Mouse (Mus musculus) liver, embryonic 12.5 days (tissue): ENCODE data around the gene Trio. TPM values are rescaled to one million over a fixed set of nuclear protein-coding genes. Genes with fewer than 3 reads are reported as not detected.

Experiments
- ATAC-seq: fragments of 200-750 bp; cut with Nextera tagmentation; 2 replicates; pipeline ENCODE4 v1.8.0; 2017; ENCODE audit warnings: moderate number of reproducible peaks, mild to moderate bottlenecking, moderate library complexity
- H3K27ac ChIP-seq: fragments of 300-500 bp; sonication (generic); 2 replicates; pipeline ENCODE4 v1.5.1; 2016; ENCODE audit warnings: mild to moderate bottlenecking
- H3K27me3 ChIP-seq: fragments of 300-500 bp; sonication (generic); replicated peaks from 2 replicates; pipeline ENCODE4 v1.6.1; 2016; ENCODE audit warnings: mild to moderate bottlenecking, moderate library complexity
- H3K36me3 ChIP-seq: fragments of 300-500 bp; sonication (generic); 2 replicates; pipeline ENCODE4 v1.6.1; 2016; ENCODE audit warnings: mild to moderate bottlenecking, moderate library complexity
- H3K4me1 ChIP-seq: fragments of 300-500 bp; sonication (generic); 2 replicates; pipeline ENCODE4 v1.6.1; 2016
- H3K4me2 ChIP-seq: fragments of 300-500 bp; sonication (generic); 2 replicates; pipeline ENCODE4 v1.6.1; 2016; ENCODE audit warnings: mild to moderate bottlenecking, moderate library complexity
- H3K4me3 ChIP-seq: fragments of 300-500 bp; sonication (generic); 2 replicates; pipeline ENCODE4 v1.5.1; 2016; ENCODE audit warnings: mild to moderate bottlenecking, moderate library complexity
- H3K9ac ChIP-seq: fragments of 300-500 bp; sonication (generic); 2 replicates; pipeline ENCODE4 v1.6.1; 2016; ENCODE audit warnings: mild to moderate bottlenecking, moderate library complexity
- H3K9me3 ChIP-seq: fragments of 300-500 bp; sonication (generic); replicated peaks from 2 replicates; pipeline ENCODE4 v1.6.1; 2016; ENCODE audit warnings: mild to moderate bottlenecking, moderate library complexity
- WGBS: fragments of 180-500 bp; shearing (Covaris S2); methylation state at CpG from one replicate; pipeline ENCODE4 v1.1.7; 2016; ENCODE audit not compliant: insufficient replicate concordance; 5-methylcytosine and 5-hydroxymethylcytosine counted together
- polyA plus RNA-seq: library from polyadenylated mRNA; unstranded; fragments of >200 nt; fragmentation: Nextera tagmentation; extraction: Ambion mirVana; gene quantifications from 2 replicates; pipeline ENCODE4 v1.2.1, GENCODE M21; 2016

The Trio gene
- polyA plus RNA-seq, 1 experiment from 2014 or later = 5.6 TPM

DNA sequence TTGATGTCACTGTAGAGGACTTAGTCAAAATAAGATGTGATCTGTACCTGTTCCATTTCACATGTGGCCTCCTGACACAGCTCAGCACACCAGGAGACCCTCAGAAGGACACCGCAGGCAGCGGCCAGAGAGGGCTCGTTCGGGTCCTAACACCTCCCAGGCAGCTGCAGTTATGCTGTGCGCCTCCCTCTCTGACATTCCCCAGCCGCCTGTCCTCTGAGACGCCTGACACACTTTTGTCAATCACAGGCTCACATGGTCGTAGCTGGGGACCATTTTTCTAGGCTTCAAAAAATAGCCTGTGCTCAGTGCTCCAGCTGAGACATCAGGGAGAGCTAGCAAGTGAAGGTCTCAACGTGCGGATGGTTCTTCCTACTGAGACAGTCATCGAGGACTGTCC lies 70.0 kb downstream of the Trio start:
- WGBS = 62% methylated on average over 11 of the region's 11 CpGs
- H3K9ac ChIP-seq = no peak overlapping the region
- no peak overlapping the region for H3K27ac ChIP-seq
- H3K27me3 ChIP-seq = no peaks in the 10 kb centered on the region
- no peak for ATAC-seq
- no peaks in the 10 kb centered on the region for H3K9me3 ChIP-seq
- peaks cover 10% of the 10 kb centered on the region; the same call in 1 of the 2 replicates for H3K4me1 ChIP-seq
- H3K4me3 ChIP-seq = no peak overlapping the region
- no peak overlapping the region for H3K4me2 ChIP-seq
- H3K36me3 ChIP-seq = no peaks in the 10 kb centered on the region

DNA sequence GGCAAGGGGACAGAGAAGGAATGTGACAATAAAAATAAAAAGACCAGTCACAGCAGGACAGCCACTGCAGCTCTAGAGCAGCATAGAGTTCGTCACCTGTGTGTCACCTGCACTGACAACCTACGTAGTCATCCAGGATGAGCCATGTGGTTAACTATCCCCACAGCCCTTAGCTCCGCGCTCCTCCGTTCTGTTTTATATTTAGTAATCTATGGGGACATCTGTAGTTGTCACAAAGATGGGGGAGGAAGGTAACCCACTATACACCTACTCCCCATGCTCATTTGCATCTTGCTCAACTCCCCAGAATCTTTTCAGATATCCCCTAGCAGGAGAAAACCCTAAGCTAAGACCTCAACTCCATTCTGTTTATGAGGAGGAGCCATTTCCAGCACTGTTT lies 71.3 kb downstream of the Trio start:
- no peak overlapping the region for H3K27ac ChIP-seq
- no peak overlapping the region for H3K4me2 ChIP-seq
- H3K27me3 ChIP-seq = no peaks in the 10 kb centered on the region
- no peak overlapping the region for H3K4me3 ChIP-seq
- no peak overlapping the region for H3K9ac ChIP-seq
- H3K4me1 ChIP-seq = no peaks in the 10 kb centered on the region
- 68% methylated on average over 5 of the region's 5 CpGs for WGBS
- H3K9me3 ChIP-seq = no peaks in the 10 kb centered on the region
- no peak for ATAC-seq
- no peaks in the 10 kb centered on the region for H3K36me3 ChIP-seq

DNA sequence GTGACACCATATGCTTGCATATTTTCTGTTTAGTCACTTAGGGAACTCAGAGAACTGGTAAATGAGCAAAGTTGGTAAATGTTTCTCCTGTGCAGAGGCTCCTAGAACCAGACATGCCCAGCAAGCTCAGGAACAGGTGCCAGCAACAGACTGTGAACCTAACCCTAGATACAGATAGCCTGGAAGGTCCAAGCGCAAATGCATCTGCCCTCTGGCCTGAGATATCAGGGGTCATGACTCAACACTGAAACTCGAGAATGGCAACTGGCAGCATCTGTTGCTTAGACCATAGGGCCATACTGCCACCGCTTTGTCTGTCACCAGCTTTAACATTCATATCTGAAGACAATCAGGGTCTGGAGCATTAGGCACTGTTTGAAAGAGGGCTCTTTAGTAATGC lies 72.1 kb downstream of the Trio start:
- H3K4me3 ChIP-seq = no peak overlapping the region
- H3K36me3 ChIP-seq = no peaks in the 10 kb centered on the region
- 58% methylated on average over 3 of the region's 3 CpGs for WGBS
- no peaks in the 10 kb centered on the region for H3K4me1 ChIP-seq
- no peak overlapping the region for H3K9ac ChIP-seq
- ATAC-seq = no peak
- no peaks in the 10 kb centered on the region for H3K9me3 ChIP-seq
- H3K27me3 ChIP-seq = no peaks in the 10 kb centered on the region
- no peak overlapping the region for H3K27ac ChIP-seq
- H3K4me2 ChIP-seq = no peak overlapping the region

DNA sequence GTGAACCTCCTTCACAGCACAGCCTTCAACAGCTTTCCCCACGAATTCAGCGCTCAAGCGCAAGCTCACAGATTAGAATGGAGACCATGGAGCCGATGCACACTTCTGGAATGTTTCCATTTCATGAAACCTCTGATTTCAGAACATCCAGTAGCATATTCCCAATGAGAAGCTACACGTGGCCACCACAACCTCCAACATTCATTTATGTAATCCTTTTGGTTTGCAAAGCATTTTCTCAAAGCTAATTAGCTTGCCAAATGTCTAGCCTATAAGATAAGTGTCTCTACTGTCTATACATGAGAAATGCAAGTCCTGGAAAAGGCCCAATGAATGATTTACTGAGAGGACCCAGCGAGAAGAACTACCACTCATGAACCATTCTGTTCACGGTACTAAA lies 74.5 kb downstream of the Trio start:
- WGBS = 68% methylated on average over 7 of the region's 7 CpGs
- Histone ChIP-seq H3K27ac (no peak overlapping the region), H3K4me1 (no peaks in the 10 kb centered on the region), H3K4me2 (no peak overlapping the region), H3K9ac (no peak overlapping the region), H3K4me3 (no peak overlapping the region), H3K9me3 (no peaks in the 10 kb centered on the region), H3K36me3 (no peaks in the 10 kb centered on the region), H3K27me3 (no peaks in the 10 kb centered on the region)
- no peak for ATAC-seq

DNA sequence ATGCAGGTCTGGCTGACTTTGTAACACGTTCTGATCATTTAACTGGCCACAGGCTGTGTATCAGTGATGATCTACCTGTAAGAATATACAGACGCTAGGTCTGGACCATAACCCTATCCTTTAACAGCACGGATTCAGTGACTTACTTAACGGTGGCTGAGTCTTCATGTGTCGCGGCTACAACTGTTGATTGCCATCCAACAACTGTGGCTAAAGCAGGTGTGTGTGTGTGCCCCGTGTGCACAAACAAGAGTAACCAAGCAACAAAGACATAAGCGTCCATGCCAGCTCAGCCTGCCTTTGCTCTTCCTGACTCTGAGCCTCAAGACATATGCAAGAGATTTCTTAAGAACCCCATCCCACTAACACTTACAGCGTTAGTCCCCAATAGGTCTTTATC lies 76.5 kb downstream of the Trio start:
- H3K9ac ChIP-seq = no peak overlapping the region
- no peaks in the 10 kb centered on the region for H3K36me3 ChIP-seq
- H3K9me3 ChIP-seq = no peaks in the 10 kb centered on the region
- H3K4me3 ChIP-seq = no peak overlapping the region
- no peak overlapping the region for H3K4me2 ChIP-seq
- H3K27me3 ChIP-seq = no peaks in the 10 kb centered on the region
- no peak overlapping the region for H3K27ac ChIP-seq
- no peak for ATAC-seq
- WGBS = 65% methylated on average over 9 of the region's 9 CpGs
- no peaks in the 10 kb centered on the region for H3K4me1 ChIP-seq

DNA sequence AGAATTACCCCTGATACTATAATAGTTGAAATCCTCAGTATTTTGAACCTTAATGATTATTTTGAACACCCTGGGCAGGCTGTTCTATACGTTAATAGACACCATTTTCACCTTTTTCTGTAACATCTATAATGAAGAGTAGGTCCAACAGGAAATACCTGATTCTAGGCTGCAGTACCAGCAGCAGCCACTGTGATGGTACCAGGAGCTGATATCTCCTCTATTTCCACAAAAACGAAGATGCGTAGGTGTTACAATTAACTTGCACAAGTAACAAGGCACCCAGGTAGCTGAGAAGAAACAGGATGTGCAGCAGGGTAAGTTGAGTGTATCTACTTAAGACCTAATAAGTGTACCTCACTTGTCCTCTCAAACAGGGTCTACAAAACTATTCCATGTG lies 77.8 kb downstream of the Trio start:
- 82% methylated on average over 3 of the region's 3 CpGs for WGBS
- Histone ChIP-seq H3K9ac (no peak overlapping the region), H3K9me3 (no peaks in the 10 kb centered on the region)

DNA sequence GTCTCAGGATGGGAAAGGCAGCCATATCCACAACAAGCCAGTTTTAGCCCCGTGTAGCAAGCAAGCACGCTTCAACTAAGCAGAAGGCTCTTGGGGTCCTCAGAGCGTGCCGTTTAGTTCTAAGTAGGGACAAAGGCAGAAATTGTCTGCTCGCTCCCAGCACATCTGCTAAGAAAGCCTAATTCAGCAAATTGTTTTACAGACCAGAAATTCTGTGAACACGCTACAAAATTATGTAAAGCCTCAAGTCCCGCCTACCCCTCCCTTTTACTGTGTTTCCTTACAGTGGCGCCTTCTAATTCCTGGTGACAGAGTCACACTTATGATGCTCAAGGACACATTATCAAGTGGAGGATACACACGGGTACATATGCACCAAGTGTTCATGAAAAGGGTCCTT lies 80.1 kb downstream of the Trio start:
- WGBS = 73% methylated on average over 9 of the region's 9 CpGs
- no peak overlapping the region for H3K4me3 ChIP-seq
- ATAC-seq = no peak

More for the DNA sequence above, 77.8 kb downstream of the Trio start:
- no peaks in the 10 kb centered on the region for H3K36me3 ChIP-seq
- H3K4me1 ChIP-seq = no peaks in the 10 kb centered on the region
- no peak overlapping the region for H3K4me3 ChIP-seq
- no peak overlapping the region for H3K27ac ChIP-seq
- no peaks in the 10 kb centered on the region for H3K27me3 ChIP-seq
- H3K4me2 ChIP-seq = no peak overlapping the region
- ATAC-seq = no peak

DNA sequence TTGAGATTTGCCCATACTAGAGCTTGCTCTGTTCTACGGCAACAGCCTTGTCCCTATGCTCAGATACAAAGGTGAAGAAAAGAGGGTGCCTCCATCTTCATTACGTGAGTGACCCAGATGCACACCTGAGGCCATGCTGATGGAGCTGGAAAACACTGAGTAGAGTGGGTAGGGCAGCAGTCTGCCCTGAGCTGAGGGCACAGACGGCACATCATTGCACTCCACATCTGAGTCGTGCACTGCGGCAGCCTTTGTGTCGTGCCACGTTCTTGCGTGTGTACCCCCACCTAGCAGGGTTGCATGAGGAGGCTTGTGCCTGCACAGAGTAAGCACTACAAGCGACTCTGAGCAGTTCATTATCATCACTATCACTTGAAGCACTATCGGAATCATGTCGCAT lies 80.8 kb downstream of the Trio start:
- 86% methylated on average over 11 of the region's 11 CpGs for WGBS
- ATAC-seq = no peak
- no peaks in the 10 kb centered on the region for H3K9me3 ChIP-seq
- H3K4me3 ChIP-seq = no peak overlapping the region
- no peaks in the 10 kb centered on the region for H3K36me3 ChIP-seq
- no peaks in the 10 kb centered on the region for H3K4me1 ChIP-seq
- H3K27me3 ChIP-seq = no peaks in the 10 kb centered on the region
- no peak overlapping the region for H3K9ac ChIP-seq
- H3K4me2 ChIP-seq = no peak overlapping the region
- no peak overlapping the region for H3K27ac ChIP-seq

More for the DNA sequence above, 80.1 kb downstream of the Trio start:
- no peaks in the 10 kb centered on the region for H3K4me1 ChIP-seq
- no peaks in the 10 kb centered on the region for H3K27me3 ChIP-seq
- H3K4me2 ChIP-seq = no peak overlapping the region
- H3K9me3 ChIP-seq = no peaks in the 10 kb centered on the region
- H3K9ac ChIP-seq = no peak overlapping the region
- no peak overlapping the region for H3K27ac ChIP-seq
- no peaks in the 10 kb centered on the region for H3K36me3 ChIP-seq

DNA sequence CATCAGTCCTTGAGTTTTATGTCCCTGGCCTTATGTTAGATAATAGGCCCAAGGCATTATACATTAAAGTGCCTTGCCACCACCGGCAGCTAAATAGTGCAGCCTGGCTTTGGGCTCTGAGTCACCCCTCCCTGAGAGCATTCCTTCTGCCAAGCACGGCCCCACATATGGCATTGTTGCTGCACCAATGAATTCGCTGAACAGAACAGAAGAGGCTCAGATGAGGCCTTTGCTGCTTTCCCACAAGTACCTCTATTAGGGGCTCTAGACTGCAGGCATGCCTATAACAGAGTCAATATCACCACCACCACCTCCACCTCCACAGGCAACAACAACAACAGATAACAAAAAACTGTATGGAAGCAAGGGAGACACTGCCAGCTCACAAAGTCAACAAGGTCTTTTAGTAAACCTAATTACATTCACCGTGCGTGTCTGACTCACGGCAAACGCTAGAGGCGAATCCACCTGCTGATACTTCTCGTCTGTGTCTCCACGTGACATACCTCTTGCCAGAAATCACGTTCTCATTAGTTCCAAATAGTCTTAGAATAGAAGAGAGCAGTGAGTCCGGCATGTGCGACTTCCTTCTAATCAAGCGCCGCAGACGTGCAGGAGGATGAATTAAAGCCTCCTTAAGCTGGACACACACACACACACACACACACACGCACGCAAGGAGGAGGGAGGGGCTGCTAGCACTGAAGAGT lies 82.0 kb downstream of the Trio start:
- 74% methylated on average over 18 of the region's 18 CpGs for WGBS
- Histone ChIP-seq H3K4me1 (no peaks in the 10 kb centered on the region), H3K9me3 (no peaks in the 10 kb centered on the region), H3K4me2 (no peak overlapping the region), H3K4me3 (no peak overlapping the region), H3K9ac (no peak overlapping the region), H3K27me3 (no peaks in the 10 kb centered on the region), H3K27ac (no peak overlapping the region), H3K36me3 (no peaks in the 10 kb centered on the region)
- no peak for ATAC-seq

DNA sequence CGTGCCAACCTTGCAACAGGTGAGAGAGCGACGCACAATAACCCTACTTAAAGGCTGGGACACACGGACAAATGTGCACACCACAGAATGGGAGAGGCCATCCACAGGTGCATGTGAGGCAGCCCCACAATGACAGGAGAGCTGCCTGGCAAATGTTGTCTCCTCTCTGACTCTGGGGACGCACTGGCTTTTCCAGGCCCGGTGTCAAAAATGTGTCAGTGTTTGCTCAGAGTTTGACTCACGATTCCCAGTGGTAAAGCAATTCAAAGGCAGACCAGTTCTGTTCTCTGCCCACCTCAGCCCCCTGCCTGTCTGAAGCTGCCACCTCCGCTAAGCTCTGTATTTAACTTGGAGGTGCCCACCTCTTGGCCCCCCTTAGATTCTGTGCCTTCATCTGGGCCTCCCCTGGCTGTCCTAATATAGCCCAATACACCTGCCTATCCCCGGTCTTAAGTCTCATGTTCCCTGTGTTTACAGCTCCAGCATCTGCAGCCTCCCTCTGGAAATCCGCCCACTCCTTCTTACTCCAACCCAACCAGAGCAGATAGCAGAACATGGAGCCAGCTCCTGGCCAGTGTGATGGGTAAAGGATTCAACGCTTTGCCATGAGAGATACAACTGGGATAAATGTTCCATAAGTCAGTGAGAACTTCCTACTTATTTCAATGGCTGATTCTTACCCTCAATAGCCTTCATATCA lies 83.3 kb downstream of the Trio start:
- Histone ChIP-seq H3K36me3 (no peaks in the 10 kb centered on the region), H3K9me3 (no peaks in the 10 kb centered on the region), H3K4me3 (no peak overlapping the region), H3K27ac (no peak overlapping the region), H3K9ac (no peak overlapping the region), H3K4me1 (peaks cover 8% of the 10 kb centered on the region), H3K27me3 (no peaks in the 10 kb centered on the region), H3K4me2 (no peak overlapping the region)
- WGBS = 72% methylated on average over 11 of the region's 11 CpGs
- ATAC-seq = no peak

DNA sequence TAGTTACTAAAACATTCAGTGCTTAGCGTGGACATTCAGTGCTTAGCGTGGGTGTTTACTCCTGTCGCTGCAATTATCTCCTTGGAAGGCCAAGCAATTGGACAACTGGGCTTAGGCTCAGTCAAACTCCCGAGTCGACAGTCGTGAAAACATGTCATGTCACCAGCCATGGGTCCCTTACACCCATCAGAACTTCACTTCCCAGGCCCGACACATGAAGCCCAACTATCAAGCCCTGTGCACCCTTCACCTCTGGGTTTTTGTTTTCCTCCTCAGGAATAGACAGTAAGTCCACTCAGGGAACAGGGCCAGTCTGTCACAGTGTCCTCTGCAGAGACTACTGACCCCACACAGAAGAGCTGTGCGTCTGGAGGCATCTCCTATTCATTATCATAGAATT lies 84.2 kb downstream of the Trio start:
- no peak overlapping the region for H3K9ac ChIP-seq
- no peak overlapping the region for H3K27ac ChIP-seq
- no peak overlapping the region for H3K4me2 ChIP-seq
- no peaks in the 10 kb centered on the region for H3K36me3 ChIP-seq
- ATAC-seq = no peak
- H3K9me3 ChIP-seq = no peaks in the 10 kb centered on the region
- peaks cover 13% of the 10 kb centered on the region for H3K4me1 ChIP-seq
- no peak overlapping the region for H3K4me3 ChIP-seq
- 70% methylated on average over 8 of the region's 8 CpGs for whole genome bisulfite sequencing
- no peaks in the 10 kb centered on the region for H3K27me3 ChIP-seq

DNA sequence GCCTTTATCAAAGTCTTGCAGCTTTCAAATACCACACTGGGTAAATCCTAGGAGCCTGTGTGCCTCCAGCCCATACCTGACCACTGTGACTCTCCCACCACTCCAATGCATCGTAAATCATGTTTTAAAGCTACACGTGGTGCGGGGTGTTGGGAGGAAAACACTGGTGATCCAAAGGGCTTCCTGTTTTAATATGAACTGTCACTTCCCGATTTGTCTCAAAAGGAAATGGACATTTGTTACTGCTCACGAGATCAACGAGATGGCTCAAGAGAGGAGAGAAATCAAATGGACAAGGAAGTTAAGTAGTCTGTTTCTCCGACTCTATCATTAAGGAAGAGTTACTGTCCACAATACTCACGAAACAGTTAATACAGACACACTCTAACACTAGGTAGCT lies 84.6 kb downstream of the Trio start:
- WGBS = 38% methylated on average over 8 of the region's 8 CpGs

More for the DNA sequence above, 84.6 kb downstream of the Trio start:
- no peak overlapping the region for H3K27ac ChIP-seq
- H3K4me2 ChIP-seq = no peak overlapping the region
- no peaks in the 10 kb centered on the region for H3K36me3 ChIP-seq
- no peaks in the 10 kb centered on the region for H3K27me3 ChIP-seq
- no peaks in the 10 kb centered on the region for H3K9me3 ChIP-seq
- H3K4me3 ChIP-seq = no peak overlapping the region
- ATAC-seq = no peak
- peaks cover 13% of the 10 kb centered on the region for H3K4me1 ChIP-seq
- no peak overlapping the region for H3K9ac ChIP-seq
